Mouse (Mus musculus) layer of hippocampus, adult 11-12 months (tissue): ENCODE data around the gene Sema4d.
"Not testable (repeated sequence)": the region's sequence is repeated elsewhere in the genome, so short reads cannot be mapped to it uniquely, and the experiment has no call there.

Experiments
- DNase-seq: peaks from one replicate; pipeline ENCODE4 v3.0.0; 2022; ENCODE audit warnings: low spot score

The Sema4d gene

DNA sequence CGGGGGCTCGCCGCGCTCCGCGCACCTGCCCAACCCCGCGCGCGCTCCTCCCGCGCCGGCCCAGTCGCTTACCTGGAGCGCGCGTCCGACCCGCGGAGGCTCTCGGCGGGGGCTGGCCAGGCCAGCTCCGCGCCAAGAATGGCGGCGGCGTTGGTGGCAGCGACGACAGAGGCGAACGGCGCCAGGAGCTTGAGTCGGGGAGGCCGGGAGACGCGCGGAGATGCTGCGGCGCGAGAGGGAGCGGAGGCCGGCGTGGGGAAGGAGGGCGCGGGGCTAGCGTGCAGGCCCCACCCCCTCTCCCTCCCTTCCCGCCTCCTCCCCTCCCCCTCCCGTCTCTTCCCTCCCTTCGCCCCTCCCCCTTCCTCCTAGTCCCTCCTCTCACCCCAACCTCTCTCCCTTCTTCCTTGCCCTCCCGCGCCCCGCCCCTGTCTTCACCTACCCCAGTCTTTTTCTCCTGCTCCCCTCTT, at the start of gene Sema4d:
Gene Sema4d (minus strand): TSS at position 323 of the 467 bp plus-strand sequence.
- DNase-seq: peak; percentile 68

DNA sequence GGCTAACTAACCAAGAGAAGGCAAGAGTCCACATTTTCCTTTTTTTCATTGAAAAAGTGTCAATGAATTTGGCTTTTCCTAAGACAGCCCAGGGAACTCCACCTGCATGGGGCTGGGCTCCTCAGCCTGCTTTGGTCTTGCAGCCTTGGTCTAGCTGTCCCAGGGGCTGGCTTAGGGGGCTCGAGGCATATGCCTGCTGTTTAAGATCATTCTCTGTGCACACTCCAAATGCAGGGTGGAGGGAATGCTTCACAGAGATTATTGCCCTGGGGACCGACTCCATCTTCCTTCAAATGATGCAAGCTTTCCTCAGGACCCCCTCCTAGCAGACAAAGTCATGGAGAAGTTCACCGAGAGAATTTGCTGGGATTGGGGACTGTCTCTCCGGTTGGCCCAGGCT, 49.8 kb upstream of the Sema4d start:
- no peak for DNase-seq

DNA sequence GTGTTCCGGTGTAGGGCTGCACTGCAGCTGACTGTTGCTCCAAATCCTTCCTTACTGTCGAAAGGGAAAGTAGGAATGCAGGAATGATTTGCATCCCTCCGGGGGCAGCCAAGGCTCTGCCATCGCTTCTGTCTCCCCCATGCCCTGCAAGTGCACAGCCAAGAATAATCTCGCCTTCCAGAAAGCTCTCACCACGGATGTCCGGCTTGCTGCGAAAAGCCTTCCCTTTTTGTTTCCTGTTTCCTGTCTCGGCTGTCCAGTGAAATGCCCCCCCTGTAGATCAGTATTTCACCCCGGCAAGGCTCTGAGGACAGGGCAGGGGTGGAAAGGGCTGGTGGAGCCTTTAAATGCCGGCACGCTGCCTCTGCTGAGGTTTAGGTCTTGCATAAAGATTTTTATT, 49.2 kb upstream of the Sema4d start:
- DNase-seq: no peak

DNA sequence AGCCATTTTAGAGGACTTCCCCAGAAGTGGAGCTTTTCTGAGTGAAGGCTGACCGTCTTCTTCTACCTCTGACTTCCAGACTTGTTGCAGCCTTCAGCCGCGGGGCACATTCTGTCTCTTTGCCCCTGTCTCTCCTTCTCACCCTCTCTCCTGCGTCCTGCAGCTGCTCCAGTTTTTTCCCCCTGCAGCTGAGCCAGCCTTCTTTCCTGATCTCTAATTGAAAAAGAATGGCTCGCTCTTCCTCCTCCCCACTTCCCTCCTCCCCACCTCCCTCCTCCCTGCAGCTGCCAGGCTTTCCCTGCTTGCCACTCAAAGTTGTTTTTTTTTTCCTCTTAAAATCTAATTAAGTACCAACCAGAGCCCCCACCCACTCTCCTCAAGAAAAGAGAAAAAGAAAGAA, 48.6 kb upstream of the Sema4d start:
- no peak for DNase-seq

DNA sequence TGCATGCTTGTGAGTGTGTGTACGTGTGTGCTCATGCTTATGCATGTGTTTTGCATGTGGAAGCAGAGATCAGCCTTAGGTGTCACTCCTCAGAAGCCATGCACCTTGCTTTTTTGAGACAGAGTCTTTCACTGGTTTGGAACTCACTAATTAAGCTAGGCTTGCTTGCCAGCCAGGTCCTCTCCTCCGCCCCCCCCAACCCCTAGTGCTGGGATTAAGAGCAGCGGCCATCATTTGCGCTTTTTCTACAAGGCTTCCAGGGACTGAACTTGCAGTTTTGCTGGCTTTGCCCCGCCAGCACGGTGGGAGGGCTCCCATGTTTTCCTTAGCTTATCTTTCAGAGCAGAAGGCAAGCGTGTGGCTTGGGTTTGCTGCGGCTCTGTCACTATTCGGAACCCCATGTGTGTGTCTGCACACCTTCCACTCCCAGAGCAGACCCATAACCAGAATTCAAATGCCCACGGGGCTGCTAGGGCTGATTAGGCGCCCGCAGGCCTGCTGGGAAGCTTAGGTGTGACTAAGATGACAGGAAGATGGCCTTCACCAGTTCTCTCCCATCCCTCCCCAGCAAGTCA, 48.1 kb upstream of the Sema4d start:
- no peak for DNase-seq

DNA sequence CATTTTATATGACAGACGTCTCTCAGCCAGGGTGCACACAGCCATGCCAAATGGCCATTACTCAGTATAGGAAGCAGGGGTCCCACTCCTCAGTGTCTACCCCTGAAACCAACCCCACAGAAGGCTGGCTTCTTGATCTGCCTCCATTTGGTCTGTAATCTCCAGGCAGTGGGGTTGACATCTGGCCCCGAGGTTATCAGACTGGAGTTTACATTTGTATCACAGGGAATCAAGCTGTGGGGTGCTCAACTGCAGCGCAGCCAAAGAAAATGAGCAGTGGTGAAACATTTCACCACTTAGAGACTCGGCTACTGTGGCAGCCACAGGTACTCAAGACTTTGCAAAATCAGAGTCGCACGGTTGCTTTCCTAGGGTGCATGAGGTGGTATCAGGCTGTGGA, 47.2 kb upstream of the Sema4d start:
- DNase-seq: no peak

DNA sequence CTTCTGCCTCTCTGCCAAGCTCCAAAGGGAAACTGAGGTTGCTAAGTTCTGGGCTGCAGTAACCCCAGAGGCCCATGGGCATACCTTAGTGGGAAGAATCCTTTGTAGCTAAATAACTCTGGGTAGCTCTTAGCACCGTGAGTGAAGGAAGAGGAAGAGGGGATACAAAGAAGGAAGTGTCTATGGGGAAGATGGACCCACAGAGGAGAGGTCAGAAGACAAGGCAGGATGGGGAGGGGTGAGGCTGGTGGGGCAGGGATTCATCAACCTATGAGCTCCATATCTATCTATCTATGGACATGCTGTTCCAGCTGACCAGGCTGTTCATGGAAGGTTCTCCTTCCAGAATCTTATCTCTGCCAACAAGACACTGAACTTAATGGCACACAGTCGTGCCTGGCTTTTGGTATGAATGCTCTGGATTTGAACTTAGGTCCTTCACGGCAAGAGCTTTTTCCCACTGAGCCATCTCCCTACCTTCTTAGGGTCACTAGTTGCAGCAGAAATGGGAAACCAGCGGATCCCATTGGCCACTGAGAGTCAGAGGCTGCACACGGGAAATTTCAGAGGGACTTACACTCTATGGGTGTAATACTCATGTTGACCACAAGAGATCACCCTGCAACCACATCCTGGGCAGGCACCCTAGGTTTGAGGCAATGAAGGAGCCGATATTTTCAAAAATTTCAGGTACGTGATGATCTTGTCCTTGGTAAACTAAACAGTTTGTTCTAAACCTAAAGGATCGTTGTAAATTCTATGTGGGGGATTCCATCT, 45.9 kb upstream of the Sema4d start:
- peak; percentile 54 for DNase-seq

DNA sequence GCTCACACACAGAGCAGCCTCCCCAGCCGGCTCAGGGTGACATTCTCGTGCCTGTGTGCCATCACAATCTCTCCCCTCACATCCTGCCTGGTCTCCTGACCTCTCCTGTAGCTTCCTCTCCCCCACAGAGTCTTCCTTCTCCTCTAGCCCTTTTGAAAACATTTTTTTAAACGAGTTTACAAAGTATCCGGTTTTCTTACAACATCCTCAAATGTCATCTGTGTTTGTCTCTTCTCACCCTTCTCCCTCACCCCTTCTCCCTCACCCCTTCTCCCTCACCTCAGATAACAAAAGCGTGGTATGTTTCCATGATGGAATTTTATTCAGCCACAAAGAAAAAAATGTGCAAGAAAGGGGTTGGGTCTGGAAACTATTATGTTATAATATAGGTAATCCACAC, 43.9 kb upstream of the Sema4d start:
- DNase-seq: no peak

DNA sequence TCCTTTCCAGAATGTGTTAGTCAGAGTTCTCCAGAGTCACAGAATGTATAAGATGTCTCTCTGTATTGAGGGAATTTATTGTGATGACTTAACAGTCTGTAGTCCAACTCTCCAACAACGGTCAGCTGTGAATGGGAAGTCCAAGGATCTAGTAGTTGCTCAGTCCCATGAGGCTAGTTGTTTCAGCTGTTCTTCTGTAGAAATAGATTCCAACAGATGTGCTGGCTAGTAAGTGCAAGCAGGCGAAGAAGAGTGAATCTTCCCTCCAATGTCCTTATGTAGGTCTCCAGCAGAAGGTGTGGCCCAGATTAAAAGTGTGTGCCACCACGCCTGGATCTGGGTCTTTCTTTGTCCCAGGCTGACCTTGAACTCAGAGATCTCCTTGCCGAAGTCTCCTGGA, 41.7 kb upstream of the Sema4d start:
- DNase-seq: not testable (repeated sequence)

DNA sequence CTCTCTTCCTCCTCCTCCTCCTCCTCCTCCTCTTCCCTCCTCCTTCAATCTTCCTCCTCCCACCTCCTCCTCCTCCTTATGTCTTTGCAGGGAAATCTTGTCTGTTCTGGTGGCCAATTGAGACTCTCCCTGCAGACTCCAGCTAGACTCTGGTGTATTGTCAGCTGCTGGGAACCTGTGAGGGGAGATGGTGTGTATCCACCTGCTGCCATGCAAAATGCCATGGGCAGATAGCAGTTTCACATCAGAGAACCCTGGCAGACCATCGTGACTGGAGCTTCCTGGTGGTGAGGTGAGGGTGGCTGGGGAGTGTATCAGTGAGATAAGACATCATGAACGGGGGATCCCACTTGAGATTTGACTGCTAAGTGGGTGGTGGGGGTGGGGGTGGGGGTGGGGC, 41.0 kb upstream of the Sema4d start:
- DNase-seq: no peak

DNA sequence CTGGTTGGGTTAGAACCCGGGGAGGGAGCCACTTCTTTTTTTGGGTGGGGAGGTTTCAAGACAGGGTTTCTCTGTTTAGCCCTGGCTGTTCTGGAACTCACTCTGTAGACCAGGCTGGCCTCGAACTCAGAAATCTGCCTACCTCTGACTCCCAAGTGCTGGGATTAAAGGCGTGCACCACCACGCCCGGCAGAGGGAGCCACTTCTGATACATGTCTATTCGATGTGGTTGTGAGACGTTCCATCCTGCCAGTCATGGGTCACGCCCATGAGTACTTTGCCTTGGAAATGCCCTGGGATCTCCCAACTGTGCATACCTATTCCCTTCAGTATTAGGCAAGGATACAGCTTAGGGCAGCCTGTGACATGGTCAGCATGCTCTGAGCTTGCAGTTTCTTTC, 40.5 kb upstream of the Sema4d start:
- not testable (repeated sequence) for DNase-seq

DNA sequence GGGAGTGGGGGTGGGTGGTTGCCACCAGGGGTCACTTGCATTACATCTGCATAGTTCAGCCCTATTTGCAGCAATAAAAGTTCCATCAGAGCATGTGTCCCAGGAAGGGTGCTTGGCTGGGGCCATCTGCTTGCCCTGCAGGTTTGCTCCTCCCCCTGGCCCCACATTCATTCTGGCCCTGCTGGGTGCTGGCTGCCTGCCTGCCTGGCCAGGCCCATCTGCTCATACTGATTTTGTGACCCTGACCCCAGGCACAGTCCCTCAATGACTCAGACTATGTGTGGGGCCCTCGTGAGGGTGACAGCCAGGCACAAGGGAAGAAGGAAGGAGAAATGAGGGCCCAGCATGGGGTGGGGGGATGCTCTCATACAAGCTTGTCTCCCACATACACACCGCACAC, 40.1 kb upstream of the Sema4d start:
- DNase-seq: no peak

DNA sequence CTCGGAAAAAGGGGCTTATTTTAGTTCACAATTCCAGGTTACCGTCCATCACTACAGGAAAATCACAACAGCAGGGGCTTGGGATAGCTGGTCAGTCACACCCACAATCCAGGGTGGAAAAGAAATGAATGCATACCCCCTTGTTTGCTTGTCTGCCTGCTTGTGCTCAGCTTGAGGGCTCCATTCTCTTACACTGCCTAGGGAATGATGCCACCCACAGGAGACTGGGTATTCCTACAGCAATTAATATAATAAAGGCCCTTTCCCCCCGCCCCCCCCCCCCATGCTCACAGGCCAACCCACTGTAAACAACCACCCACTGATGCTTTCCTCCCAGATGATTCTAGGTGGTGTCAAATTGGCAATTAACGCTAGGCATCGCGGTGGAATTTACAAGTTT, 38.9 kb upstream of the Sema4d start:
- DNase-seq: no peak

DNA sequence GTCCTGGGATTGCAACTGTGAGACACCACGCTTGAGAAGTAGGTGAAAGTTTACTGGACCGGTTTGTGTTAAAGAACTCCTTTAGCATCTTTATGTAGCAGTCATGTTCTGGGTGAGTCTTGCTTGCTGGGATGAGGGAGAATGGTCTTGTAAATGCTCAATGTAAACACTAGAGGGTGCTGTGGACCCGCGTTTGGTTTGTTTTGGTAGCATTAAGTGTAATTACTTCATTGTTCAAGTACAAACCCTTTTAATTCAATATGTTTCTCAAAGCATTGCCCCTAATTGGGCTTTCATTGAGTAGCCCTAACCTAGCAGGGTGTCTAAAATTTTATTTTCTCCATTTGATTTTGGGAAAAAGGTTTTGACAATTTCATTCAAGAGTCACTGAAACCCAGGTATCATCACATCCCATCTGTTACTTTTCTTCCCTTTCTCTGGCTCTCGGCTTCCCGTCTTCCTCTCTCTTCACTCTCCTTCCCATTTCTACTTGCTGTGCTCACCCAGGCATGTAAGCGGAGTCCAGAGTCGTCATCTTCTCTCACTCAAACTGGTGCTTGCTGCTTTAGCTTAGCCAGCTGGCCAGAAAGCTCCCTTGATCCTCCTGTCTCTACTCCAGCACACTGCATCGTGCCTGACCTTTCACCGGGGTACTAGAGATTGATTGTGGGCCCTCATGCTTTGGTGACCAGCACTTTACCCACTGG, 37.4 kb upstream of the Sema4d start:
- no peak for DNase-seq

DNA sequence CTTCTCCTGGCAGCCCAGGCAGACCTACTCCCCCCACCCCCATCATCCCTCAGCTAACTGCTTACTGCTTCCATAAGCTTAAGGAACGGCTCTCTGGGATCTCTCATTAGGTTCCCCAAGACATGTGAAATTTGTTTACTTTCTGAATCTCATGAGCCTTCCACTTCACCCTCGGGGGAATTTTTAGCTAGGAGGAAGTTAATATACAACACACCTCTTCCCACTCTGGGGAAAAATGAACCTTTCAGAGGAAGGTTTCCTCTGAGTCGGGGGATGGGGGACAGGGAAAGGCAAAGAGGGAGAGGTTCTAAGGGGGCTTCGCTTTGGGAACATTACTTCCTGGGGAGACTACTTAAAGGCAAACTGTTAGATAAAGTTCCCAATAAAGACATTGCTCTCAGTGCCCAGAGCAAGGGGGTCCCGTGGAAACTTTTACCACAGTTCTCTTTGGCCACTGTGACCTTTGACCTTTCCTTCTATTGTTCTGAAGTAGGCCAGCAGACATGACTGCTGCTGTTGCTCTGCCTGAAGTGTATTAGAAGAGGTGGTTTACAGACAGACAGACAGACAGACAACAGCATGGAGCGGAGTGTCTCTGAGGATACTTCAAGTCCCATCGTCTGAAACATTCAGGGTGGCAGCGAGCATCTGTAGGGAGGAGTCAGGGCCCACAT, 30.4 kb upstream of the Sema4d start:
- DNase-seq: no peak

DNA sequence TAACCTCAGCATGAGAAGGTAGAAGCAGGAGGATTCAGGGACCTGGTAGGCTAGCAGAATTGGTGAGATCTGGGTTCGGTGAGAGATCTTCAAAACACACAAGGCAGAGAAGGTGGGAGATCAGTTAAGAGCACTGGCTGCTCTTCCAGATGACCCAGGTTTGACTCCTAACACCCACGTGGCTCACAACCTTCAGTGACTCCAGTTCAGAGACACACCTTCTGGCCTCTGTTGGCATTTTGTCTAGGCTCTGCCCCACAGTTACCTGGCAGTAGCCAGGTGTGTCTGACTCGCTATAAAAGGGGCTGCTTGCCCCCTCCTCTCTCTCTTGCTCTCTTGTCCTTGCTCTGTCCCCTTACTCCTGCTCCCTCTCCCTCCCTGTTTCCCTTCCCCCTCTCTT, 28.4 kb upstream of the Sema4d start:
- DNase-seq: no peak

DNA sequence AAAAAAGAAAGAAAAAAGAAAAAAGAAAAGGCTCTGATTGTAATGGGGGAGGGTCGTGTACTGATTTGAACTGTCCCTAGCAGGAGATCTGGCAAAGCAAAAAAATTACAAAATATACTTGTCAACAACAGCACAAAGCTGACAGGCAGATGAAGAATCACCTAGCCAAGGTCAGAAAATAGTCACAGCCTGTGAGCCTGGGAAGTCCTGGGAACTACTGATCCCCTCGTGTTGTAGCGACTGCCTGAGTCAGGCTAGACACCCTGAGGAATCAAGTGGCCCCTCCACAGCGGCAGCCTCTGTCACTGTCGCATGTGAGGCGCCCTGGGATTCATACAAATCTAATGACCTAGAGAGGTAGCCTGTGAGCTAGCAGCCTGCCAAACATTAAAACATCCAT, 25.8 kb upstream of the Sema4d start:
- DNase-seq: no peak

DNA sequence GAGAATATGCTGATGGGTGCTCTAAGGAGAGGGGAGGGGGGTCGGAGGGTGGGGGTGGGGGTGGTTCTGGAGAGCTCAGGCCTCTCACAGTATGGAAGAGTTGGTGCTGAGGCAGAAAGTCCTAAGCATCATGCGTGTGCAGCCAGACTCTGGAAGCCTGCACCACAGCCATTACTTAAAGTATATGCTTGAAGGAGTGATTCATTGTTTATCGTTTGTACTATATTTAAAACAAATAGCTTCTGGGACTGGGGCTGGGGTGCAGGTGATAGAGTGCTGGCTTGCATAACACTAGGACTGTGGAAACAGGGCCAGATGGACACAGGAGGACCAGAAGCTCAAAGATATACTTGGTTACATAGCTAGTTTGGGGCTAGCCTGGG, 25.4 kb upstream of the Sema4d start:
- DNase-seq: no peak

DNA sequence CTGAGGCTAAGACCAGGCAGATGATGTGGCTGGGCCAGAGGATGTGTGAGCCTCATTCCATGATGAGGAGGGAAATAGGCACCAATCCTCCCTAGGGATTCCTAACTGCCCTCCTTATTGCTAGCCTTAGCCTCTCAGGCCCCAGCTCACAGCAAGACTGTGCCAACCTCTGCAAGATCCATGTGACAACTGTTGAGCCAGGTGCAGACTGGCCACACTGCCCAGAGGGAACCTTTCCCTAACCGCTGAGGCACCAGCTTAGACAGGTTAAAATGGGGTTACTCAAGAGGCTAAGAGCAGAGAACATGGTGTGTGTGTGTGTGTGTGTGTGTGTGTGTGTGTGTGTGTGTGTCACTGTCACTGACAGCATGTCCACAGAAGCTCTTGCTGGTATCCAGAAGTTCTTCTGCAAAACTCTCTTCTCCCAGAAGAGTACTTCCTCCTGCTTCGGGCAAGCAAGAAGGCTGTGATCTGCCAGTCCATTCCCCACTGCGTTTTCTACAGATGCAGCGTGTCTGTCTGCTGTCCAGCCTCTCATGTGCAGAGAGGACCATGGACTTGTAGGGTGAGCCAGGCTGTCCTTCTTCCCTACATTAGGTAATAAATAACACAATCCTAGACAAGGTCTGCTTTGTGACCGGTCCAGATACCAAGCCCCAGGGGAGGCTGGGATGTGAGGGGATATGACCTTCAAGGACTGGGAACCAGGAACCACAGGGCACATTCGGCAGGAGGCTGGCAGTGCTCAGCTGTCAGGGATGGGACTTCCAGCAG, 24.8 kb upstream of the Sema4d start:
- no peak for DNase-seq

DNA sequence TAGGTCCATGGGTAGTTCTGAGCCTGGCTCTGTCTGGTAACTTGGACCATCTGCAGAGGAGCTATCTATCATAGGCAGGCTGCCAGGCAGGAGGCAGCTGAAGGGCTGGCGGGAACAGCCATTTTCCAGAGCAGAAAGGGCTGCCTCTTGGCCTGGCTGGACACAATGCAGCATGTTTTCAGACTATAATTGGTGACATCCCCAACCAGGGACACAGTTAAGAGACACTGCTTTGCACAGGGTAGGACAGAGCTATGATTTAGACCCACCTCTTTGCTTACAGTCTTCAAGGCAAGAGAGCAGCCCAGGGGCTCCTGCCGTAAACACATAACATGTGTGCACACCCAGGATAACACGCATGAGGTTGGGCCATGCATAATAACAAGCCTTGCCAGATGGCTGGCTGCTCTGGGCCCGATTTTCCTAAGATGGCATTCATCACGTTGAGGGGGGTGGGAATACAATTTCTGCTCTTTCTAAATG, 23.1 kb upstream of the Sema4d start:
- peak; percentile 60 for DNase-seq

DNA sequence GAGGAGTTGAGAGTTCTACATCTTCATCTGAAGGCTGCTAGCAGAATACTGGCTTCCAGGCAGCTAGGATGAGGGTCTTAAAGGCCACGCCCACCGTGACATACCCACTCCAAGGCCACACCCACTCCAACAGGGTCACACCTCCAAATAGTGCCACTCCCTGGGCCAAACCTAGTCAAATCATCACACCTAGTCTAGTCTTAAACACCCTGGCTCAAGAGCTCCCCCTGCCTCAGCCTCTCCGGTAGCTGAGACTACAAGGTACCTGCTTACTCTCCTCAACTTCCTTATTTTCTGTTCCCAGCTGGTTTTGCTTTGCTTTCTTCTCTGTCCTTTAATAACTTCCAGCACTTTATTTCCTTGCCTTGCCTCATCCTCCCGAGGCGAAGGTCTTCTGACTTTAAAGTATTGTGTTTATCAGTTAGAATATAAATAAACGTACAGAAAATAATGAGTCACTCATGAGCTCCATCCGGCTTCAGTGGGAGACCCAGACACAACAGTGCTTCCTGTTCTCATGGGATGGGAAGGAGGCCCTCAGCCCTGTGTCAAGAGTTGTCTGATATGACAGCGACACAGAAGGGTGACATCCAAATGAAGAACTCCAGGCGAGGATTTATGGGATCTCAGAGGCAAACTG, 22.4 kb upstream of the Sema4d start:
- peak; percentile 53 for DNase-seq
